Mouse (Mus musculus) liver, embryonic 12.5 days (tissue): ENCODE data around the gene Npsr1. TPM values are rescaled to one million over a fixed set of nuclear protein-coding genes. Genes with fewer than 3 reads are reported as not detected.

Experiments used
- ATAC-seq: fragments of 200-750 bp; cut with Nextera tagmentation; 2 replicates; pipeline ENCODE4 v1.8.0; 2017; ENCODE audit warnings: moderate number of reproducible peaks, mild to moderate bottlenecking, moderate library complexity
- H3K27ac ChIP-seq: fragments of 300-500 bp; sonication (generic); 2 replicates; pipeline ENCODE4 v1.5.1; 2016; ENCODE audit warnings: mild to moderate bottlenecking
- H3K27me3 ChIP-seq: fragments of 300-500 bp; sonication (generic); replicated peaks from 2 replicates; pipeline ENCODE4 v1.6.1; 2016; ENCODE audit warnings: mild to moderate bottlenecking, moderate library complexity
- H3K36me3 ChIP-seq: fragments of 300-500 bp; sonication (generic); 2 replicates; pipeline ENCODE4 v1.6.1; 2016; ENCODE audit warnings: mild to moderate bottlenecking, moderate library complexity
- H3K4me1 ChIP-seq: fragments of 300-500 bp; sonication (generic); 2 replicates; pipeline ENCODE4 v1.6.1; 2016
- H3K4me2 ChIP-seq: fragments of 300-500 bp; sonication (generic); 2 replicates; pipeline ENCODE4 v1.6.1; 2016; ENCODE audit warnings: mild to moderate bottlenecking, moderate library complexity
- H3K4me3 ChIP-seq: fragments of 300-500 bp; sonication (generic); 2 replicates; pipeline ENCODE4 v1.5.1; 2016; ENCODE audit warnings: mild to moderate bottlenecking, moderate library complexity
- H3K9ac ChIP-seq: fragments of 300-500 bp; sonication (generic); 2 replicates; pipeline ENCODE4 v1.6.1; 2016; ENCODE audit warnings: mild to moderate bottlenecking, moderate library complexity
- H3K9me3 ChIP-seq: fragments of 300-500 bp; sonication (generic); replicated peaks from 2 replicates; pipeline ENCODE4 v1.6.1; 2016; ENCODE audit warnings: mild to moderate bottlenecking, moderate library complexity
- WGBS: fragments of 180-500 bp; shearing (Covaris S2); methylation state at CpG from one replicate; pipeline ENCODE4 v1.1.7; 2016; ENCODE audit not compliant: insufficient replicate concordance; 5-methylcytosine and 5-hydroxymethylcytosine counted together
- polyA plus RNA-seq: library from polyadenylated mRNA; unstranded; fragments of >200 nt; fragmentation: Nextera tagmentation; extraction: Ambion mirVana; gene quantifications from 2 replicates; pipeline ENCODE4 v1.2.1, GENCODE M21; 2016

The Npsr1 gene
- polyA plus RNA-seq, 1 experiment from 2014 or later, result not detected

- peak overlapping the region; percentile 47 for H3K4me2 ChIP-seq
- no peak overlapping the region for H3K9ac ChIP-seq
- 34% methylated on average over 2 of the region's 2 CpGs for WGBS
- peaks cover 42% of the 10 kb centered on the region for H3K4me1 ChIP-seq
- H3K4me3 ChIP-seq, result no peak overlapping the region
- peak overlapping the region; percentile 78 for H3K27ac ChIP-seq
- no peaks in the 10 kb centered on the region for H3K27me3 ChIP-seq
- ATAC-seq, result peak; percentile 100
- H3K36me3 ChIP-seq, result no peaks in the 10 kb centered on the region
- H3K9me3 ChIP-seq, result no peaks in the 10 kb centered on the region
These were observed 182.9 kb downstream of the Npsr1 start for GRCm38 (mm10) chr9:24280498-24281287.

GRCm38 (mm10) chr9:24282617-24283016, 184.8 kb downstream of the Npsr1 start:
- Histone ChIP-seq H3K27ac (no peak overlapping the region), H3K4me1 (peaks cover 49% of the 10 kb centered on the region), H3K4me2 (no peak overlapping the region), H3K27me3 (no peaks in the 10 kb centered on the region), H3K36me3 (no peaks in the 10 kb centered on the region), H3K9me3 (no peaks in the 10 kb centered on the region), H3K4me3 (no peak overlapping the region), H3K9ac (no peak overlapping the region)
- 81% methylated on average over 3 of the region's 3 CpGs for WGBS
- no peak for ATAC-seq

- peaks cover 49% of the 10 kb centered on the region for H3K4me1 ChIP-seq
- 45% methylated on average over 2 of the region's 2 CpGs for WGBS
- H3K27me3 ChIP-seq, result no peaks in the 10 kb centered on the region
- H3K4me2 ChIP-seq, result no peak overlapping the region
- H3K9ac ChIP-seq, result no peak overlapping the region
- H3K9me3 ChIP-seq, result no peaks in the 10 kb centered on the region
- H3K4me3 ChIP-seq, result no peak overlapping the region
- no peaks in the 10 kb centered on the region for H3K36me3 ChIP-seq
- H3K27ac ChIP-seq, result no peak overlapping the region
- no peak for ATAC-seq
These were observed 185.3 kb downstream of the Npsr1 start for GRCm38 (mm10) chr9:24283071-24283470.

GRCm38 (mm10) chr9:24283536-24283935, 185.7 kb downstream of the Npsr1 start:
- Histone ChIP-seq H3K27ac (no peak overlapping the region), H3K9ac (no peak overlapping the region), H3K36me3 (no peaks in the 10 kb centered on the region), H3K27me3 (no peaks in the 10 kb centered on the region), H3K9me3 (no peaks in the 10 kb centered on the region), H3K4me1 (peaks cover 49% of the 10 kb centered on the region), H3K4me3 (no peak overlapping the region), H3K4me2 (no peak overlapping the region)
- ATAC-seq, result no peak

- ATAC-seq, result peak; percentile 52; the same call in 1 of the 2 replicates
- Histone ChIP-seq H3K27ac (peak overlapping the region; percentile 66), H3K4me1 (peaks cover 45% of the 10 kb centered on the region), H3K27me3 (no peaks in the 10 kb centered on the region), H3K9me3 (no peaks in the 10 kb centered on the region), H3K4me2 (no peak overlapping the region), H3K9ac (no peak overlapping the region), H3K4me3 (no peak overlapping the region), H3K36me3 (no peaks in the 10 kb centered on the region)
- 57% methylated on average over 5 of the region's 5 CpGs for WGBS
These were observed 186.7 kb downstream of the Npsr1 start for GRCm38 (mm10) chr9:24284239-24285084.

GRCm38 (mm10) chr9:24285419-24285818, 187.6 kb downstream of the Npsr1 start:
- Histone ChIP-seq H3K9me3 (no peaks in the 10 kb centered on the region), H3K4me2 (no peak overlapping the region), H3K4me3 (no peak overlapping the region), H3K9ac (no peak overlapping the region), H3K4me1 (peaks cover 38% of the 10 kb centered on the region), H3K27ac (no peak overlapping the region; the same call in 1 of the 2 replicates), H3K27me3 (no peaks in the 10 kb centered on the region), H3K36me3 (no peaks in the 10 kb centered on the region)
- 86% methylated on average over 5 of the region's 5 CpGs for WGBS
- no peak for ATAC-seq

GRCm38 (mm10) chr9:24291385-24291784, 193.6 kb downstream of the Npsr1 start:
- Histone ChIP-seq H3K27ac (no peak overlapping the region), H3K36me3 (no peaks in the 10 kb centered on the region), H3K4me3 (no peak overlapping the region), H3K4me1 (peaks cover 8% of the 10 kb centered on the region; the same call in 1 of the 2 replicates), H3K9me3 (no peaks in the 10 kb centered on the region), H3K4me2 (no peak overlapping the region), H3K9ac (no peak overlapping the region), H3K27me3 (no peaks in the 10 kb centered on the region)
- WGBS, result 28% methylated on average over 6 of the region's 6 CpGs
- peak; percentile 73 for ATAC-seq

- H3K4me3 ChIP-seq, result no peak overlapping the region
- no peaks in the 10 kb centered on the region for H3K27me3 ChIP-seq
- no peaks in the 10 kb centered on the region for H3K36me3 ChIP-seq
- no peaks in the 10 kb centered on the region for H3K9me3 ChIP-seq
- H3K27ac ChIP-seq, result no peak overlapping the region
- no peak overlapping the region for H3K9ac ChIP-seq
- ATAC-seq, result no peak
- 70% methylated on average over 12 of the region's 12 CpGs for WGBS
- no peak overlapping the region for H3K4me2 ChIP-seq
- H3K4me1 ChIP-seq, result peaks cover 7% of the 10 kb centered on the region; the same call in 1 of the 2 replicates
These were observed 195.6 kb downstream of the Npsr1 start for GRCm38 (mm10) chr9:24293252-24293959.

GRCm38 (mm10) chr9:24302906-24303305, 205.1 kb downstream of the Npsr1 start:
- H3K9ac ChIP-seq, result no peak overlapping the region
- H3K27ac ChIP-seq, result no peak overlapping the region
- WGBS, result 81% methylated on average over 6 of the region's 6 CpGs
- H3K4me1 ChIP-seq, result no peaks in the 10 kb centered on the region
- no peaks in the 10 kb centered on the region for H3K36me3 ChIP-seq
- H3K9me3 ChIP-seq, result no peaks in the 10 kb centered on the region
- no peaks in the 10 kb centered on the region for H3K27me3 ChIP-seq
- no peak overlapping the region for H3K4me2 ChIP-seq
- no peak overlapping the region for H3K4me3 ChIP-seq
- no peak for ATAC-seq

GRCm38 (mm10) chr9:24306990-24307389, 209.2 kb downstream of the Npsr1 start:
- 55% methylated on average over 5 of the region's 5 CpGs for WGBS
- Histone ChIP-seq H3K27ac (no peak overlapping the region), H3K36me3 (no peaks in the 10 kb centered on the region), H3K9ac (no peak overlapping the region), H3K27me3 (no peaks in the 10 kb centered on the region), H3K9me3 (no peaks in the 10 kb centered on the region), H3K4me1 (no peaks in the 10 kb centered on the region), H3K4me3 (no peak overlapping the region), H3K4me2 (no peak overlapping the region)
- ATAC-seq, result no peak

GRCm38 (mm10) chr9:24307400-24307799, 209.6 kb downstream of the Npsr1 start:
- Histone ChIP-seq H3K27ac (no peak overlapping the region), H3K9ac (no peak overlapping the region), H3K4me2 (no peak overlapping the region), H3K4me3 (no peak overlapping the region), H3K9me3 (no peaks in the 10 kb centered on the region), H3K27me3 (no peaks in the 10 kb centered on the region), H3K36me3 (no peaks in the 10 kb centered on the region), H3K4me1 (no peaks in the 10 kb centered on the region)
- WGBS, result 44% methylated on average over 3 of the region's 3 CpGs
- no peak for ATAC-seq

GRCm38 (mm10) chr9:24315835-24316234, 218.0 kb downstream of the Npsr1 start:
- Histone ChIP-seq H3K27ac (no peak overlapping the region), H3K27me3 (no peaks in the 10 kb centered on the region), H3K9ac (no peak overlapping the region), H3K36me3 (no peaks in the 10 kb centered on the region), H3K9me3 (no peaks in the 10 kb centered on the region), H3K4me3 (no peak overlapping the region), H3K4me1 (no peaks in the 10 kb centered on the region), H3K4me2 (no peak overlapping the region)
- no peak for ATAC-seq
- 83% methylated on average over 2 of the region's 2 CpGs for WGBS
